Mouse (Mus musculus): ENCODE measurements around the gene Myrfl.

DNA sequence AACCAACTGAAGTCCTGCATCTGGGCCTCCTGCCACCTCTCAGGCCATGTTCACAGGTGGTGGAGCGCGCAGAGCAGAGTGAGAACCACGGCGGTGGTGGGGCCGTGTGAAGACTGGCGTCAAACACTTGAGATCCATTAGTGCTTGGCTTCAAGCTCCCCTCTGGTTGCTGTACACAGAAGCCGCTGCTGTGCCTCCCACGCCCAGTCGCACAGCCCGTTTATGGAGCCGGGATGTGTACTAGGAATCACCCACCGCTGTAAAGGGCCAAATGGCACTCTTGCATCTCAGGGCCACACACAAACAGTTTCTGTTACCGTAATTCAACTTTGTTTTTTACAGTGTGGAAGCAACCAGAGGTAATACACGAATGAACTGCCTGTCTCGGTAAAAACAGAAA lies 25.4 kb upstream of the Myrfl start:
- no peak for TF ChIP-seq POLR2A (IDR thresholded peaks at IDR 0.05; ENCODE audit: control insufficient read depth, extremely low read depth, insufficient read depth, low read length, poor library complexity)
- TF ChIP-seq CTCF (IDR thresholded peaks at IDR 0.05; ENCODE audit: borderline replicate concordance, control insufficient read depth, extremely low read depth, insufficient read depth, low read length, poor library complexity): no peak
